Mouse (Mus musculus) thymus, adult 2 months (tissue): Measurements from ENCODE around the gene Dab2ip. TPM values are rescaled to one million over a fixed set of nuclear protein-coding genes. Genes with fewer than 3 reads are reported as not detected.
A peak's percentile ranks its signal among the peaks of the same experiment; 100 is the strongest.

Source experiments
- DNase-seq: peaks from one replicate; pipeline ENCODE4 v3.0.0; 2021
- H3K27ac ChIP-seq: fragments of 200-500 bp; 2 replicates; pipeline ENCODE4 v1.5.1; 2012; ENCODE audit warnings: low read length, control low read depth; ENCODE audit not compliant: control insufficient read depth, insufficient read depth
- H3K27me3 ChIP-seq: fragments of 200-500 bp; 2 replicates; pipeline ENCODE4 v1.6.1; 2012; ENCODE audit warnings: mild to moderate bottlenecking, low read length, moderate library complexity, mixed read lengths; ENCODE audit not compliant: control insufficient read depth, insufficient read depth
- H3K36me3 ChIP-seq: fragments of 200-500 bp; 2 replicates; pipeline ENCODE4 v1.6.1; 2012; ENCODE audit warnings: mild to moderate bottlenecking, low read length, moderate library complexity; ENCODE audit not compliant: control insufficient read depth, insufficient read depth
- H3K4me1 ChIP-seq: fragments of 200-500 bp; replicated peaks from 2 replicates; pipeline ENCODE4 v1.6.1; 2012; ENCODE audit warnings: low read length; ENCODE audit not compliant: control insufficient read depth, insufficient read depth
- H3K4me3 ChIP-seq: fragments of 200-500 bp; 2 replicates; pipeline ENCODE4 v1.5.1; 2012; ENCODE audit warnings: mild to moderate bottlenecking, low read length, control low read depth, moderate library complexity; ENCODE audit not compliant: control insufficient read depth, insufficient read depth
- CTCF ChIP-seq: fragments of 200-500 bp; IDR thresholded peaks from 2 replicates; pipeline ENCODE4 v1.5.1; 2012; ENCODE audit warnings: mild to moderate bottlenecking, control low read depth, low read length, moderate library complexity, borderline replicate concordance; ENCODE audit not compliant: control insufficient read depth, poor library complexity, insufficient read depth; ENCODE audit errors: extremely low read depth
- POLR2A ChIP-seq: fragments of 200-500 bp; IDR thresholded peaks from 2 replicates; pipeline ENCODE4 v1.6.1; 2012; ENCODE audit warnings: mild to moderate bottlenecking, low read length, control low read depth, moderate library complexity; ENCODE audit not compliant: control insufficient read depth, poor library complexity, insufficient read depth; ENCODE audit errors: extremely low read depth
- WGBS: fragments of 180-500 bp; shearing (Covaris S2); methylation state at CpG from one replicate; pipeline ENCODE4 v1.1.7; 2018; 5-methylcytosine and 5-hydroxymethylcytosine counted together
- polyA plus RNA-seq: library from polyadenylated mRNA; depleted of rRNA; stranded (reverse); fragments of >200 nt; gene quantifications from 2 replicates; pipeline ENCODE4 v1.2.3, GENCODE M21; 2012

Gene Dab2ip
- polyA plus RNA-seq, 1 experiment = 36.2 TPM

DNA sequence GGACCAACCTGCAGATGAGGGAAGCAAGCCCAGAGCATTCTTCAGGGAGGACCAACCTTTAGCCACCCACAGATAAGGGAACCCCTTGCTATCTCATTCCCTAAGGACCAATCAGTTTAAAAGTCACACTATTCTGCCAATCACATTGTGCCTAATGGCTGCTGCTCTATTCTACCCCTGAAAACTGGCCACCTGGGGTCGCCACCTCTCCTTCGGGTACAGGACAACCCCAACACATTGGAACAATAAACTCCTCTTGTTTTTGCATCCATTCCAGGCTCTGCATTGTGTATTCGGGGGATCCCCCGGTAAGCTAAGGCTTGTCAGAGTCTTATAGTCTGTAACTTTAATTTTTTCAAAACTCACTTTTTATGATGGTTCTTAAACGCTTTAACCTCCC lies 203.4 kb downstream of the Dab2ip start:
- no peaks in the 10 kb centered on the region for H3K36me3 ChIP-seq

DNA sequence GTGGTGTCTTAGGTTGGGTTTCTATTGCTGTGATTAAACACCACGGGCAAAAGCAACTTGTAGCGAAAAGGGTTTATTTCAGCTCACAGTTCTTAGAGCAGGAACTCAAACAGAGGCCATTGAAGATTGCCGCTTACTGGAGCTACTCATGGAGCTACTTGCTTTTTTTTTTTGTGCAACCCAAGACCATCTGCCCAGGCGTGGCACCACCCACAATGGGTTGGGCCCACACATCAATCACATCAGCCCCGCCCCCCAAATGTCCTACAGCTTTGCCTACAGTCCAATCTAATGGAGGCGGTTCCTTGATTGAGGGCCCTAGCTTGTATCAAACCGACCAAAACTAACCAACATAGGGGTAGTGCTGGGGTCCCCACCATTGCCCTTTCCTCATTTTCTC lies 205.8 kb downstream of the Dab2ip start:
- Histone ChIP-seq H3K4me3 (no peak overlapping the region), H3K27ac (no peak overlapping the region), H3K4me1 (peaks cover 14% of the 10 kb centered on the region), H3K36me3 (no peaks in the 10 kb centered on the region), H3K27me3 (no peaks in the 10 kb centered on the region)
- no peak for DNase-seq
- no peak for TF ChIP-seq CTCF
- WGBS = 98% methylated on average over 7 of the region's 7 CpGs

More for the DNA sequence above, 203.4 kb downstream of the Dab2ip start:
- Histone ChIP-seq H3K4me3 (no peak overlapping the region), H3K27me3 (no peaks in the 10 kb centered on the region), H3K27ac (no peak overlapping the region), H3K4me1 (peaks cover 8% of the 10 kb centered on the region)
- DNase-seq = peak; percentile 23
- WGBS = 94% methylated on average over 5 of the region's 5 CpGs
- TF ChIP-seq POLR2A = no peak
- TF ChIP-seq CTCF = no peak

DNA sequence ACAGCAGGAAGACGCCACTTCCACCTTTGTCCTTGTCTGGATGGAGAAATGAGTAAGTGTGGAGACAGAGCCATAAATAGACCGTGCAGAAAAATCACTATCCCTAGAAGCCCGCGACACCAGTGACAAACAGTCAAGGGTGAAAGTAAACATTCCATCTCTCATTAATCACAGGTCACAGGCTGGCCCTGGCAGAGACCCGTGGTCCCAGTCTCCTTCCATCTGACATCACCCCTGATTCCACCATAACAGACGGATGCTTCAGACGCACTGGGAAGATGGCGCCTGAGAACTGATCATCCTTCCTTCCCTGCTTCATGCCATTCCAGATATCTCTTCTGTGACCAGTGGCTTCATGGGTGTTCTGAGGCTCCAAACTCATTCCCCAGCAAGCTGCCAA lies 206.3 kb downstream of the Dab2ip start:
- H3K4me1 ChIP-seq = peaks cover 19% of the 10 kb centered on the region
- WGBS = 89% methylated on average over 8 of the region's 8 CpGs
- TF ChIP-seq POLR2A (no peak), CTCF (no peak)
- DNase-seq = no peak
- no peaks in the 10 kb centered on the region for H3K36me3 ChIP-seq
- H3K27me3 ChIP-seq = no peaks in the 10 kb centered on the region
- H3K27ac ChIP-seq = no peak overlapping the region
- H3K4me3 ChIP-seq = no peak overlapping the region

DNA sequence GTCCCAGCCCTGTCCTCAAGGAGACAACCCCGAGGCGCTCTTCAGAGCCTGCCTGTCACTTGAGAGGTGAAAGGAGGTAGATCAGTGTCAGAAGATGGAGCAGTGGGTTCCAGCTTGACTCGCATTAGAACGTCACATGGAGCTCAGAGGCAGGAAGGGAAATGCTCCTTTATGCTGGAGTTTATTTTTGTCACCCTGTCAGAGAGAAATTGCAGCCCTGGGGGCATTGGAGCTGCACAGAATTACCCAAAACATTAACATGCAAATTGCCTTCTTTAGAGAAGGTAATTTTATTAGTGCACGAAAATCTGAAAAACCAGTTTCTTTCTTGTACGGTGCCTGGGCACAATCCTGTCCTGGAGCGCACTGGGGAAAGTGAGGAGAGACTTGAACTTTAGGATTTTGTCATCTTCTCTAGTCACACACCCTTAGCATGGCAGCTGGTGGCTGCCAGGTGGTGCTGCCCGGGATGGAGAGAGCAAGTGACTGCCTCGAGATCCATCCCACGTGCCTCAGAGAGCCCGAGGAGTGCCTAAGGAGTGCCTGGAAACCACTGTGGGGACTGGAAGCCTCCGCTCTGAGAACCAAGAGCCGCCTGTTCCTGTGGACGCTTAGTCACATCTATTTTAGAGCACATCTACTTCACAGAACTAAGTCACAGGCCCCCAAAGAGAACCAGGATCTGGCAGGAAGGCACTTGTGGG lies 209.9 kb downstream of the Dab2ip start:
- TF ChIP-seq CTCF (no peak), POLR2A (no peak)
- no peak overlapping the region for H3K27ac ChIP-seq

DNA sequence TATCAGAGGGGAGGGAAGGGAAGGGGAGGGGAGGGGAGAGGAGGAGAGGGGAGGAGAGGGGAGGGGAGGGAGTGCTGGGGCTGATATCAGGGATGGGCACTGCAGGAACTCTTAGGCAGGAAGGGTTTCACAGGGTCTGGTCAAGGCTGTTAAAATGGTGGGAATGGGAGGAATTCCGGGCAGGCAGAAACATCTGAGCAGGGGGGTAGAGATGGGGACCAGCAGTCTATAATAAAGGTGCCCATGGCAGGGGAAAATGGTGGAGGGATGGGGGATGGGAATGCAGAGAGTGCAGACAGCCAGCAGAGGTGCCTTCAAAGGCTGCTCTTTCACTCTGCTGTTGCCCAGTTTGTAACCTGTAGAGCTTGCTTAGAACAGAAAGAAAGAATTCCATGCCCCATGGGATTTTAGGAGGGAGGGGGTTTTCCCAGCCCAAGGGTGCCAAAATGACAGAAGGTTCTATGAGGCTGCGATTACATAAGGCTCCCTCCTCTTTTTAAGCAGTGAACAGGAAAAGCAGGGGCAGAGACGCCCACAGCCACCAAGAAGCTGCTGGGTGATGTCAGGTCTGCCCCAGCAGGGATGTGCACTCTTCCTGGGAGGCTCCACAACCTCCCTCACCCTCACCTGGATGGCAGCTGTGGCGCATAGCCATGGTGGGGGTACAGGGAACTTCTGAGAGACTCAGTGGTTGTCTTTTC lies 210.6 kb downstream of the Dab2ip start:
- TF ChIP-seq POLR2A = no peak
- no peak for TF ChIP-seq CTCF
- DNase-seq = no peak
- H3K27ac ChIP-seq = no peak overlapping the region
- 32% methylated on average over 4 of the region's 4 CpGs for WGBS
- H3K27me3 ChIP-seq = no peaks in the 10 kb centered on the region
- no peak overlapping the region for H3K4me3 ChIP-seq
- peaks cover 21% of the 10 kb centered on the region for H3K4me1 ChIP-seq
- no peaks in the 10 kb centered on the region for H3K36me3 ChIP-seq

More for the DNA sequence above, 209.9 kb downstream of the Dab2ip start:
- H3K4me1 ChIP-seq = peaks cover 21% of the 10 kb centered on the region
- no peak for DNase-seq
- 52% methylated on average over 14 of the region's 14 CpGs for WGBS
- H3K36me3 ChIP-seq = no peaks in the 10 kb centered on the region
- no peak overlapping the region for H3K4me3 ChIP-seq
- H3K27me3 ChIP-seq = no peaks in the 10 kb centered on the region

DNA sequence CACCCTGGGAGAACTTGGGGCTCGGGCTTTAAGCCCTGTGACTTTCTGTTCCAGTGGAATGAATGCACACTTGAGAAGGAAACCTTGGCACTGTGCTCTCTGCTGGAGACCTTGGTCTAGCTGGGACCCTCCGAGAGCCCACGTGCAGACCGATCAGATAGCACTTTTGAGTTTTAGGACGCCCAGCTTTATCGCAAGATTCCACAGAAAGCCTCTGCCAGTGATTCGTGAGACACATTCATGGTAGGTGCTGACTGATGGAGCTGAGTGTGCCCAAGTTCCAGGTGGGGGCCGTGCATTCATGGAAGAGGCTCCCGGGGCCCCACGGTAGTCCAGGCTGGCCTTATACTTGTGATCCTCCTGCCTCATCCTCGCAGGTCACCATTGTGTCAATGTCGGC lies 211.3 kb downstream of the Dab2ip start:
- no peaks in the 10 kb centered on the region for H3K36me3 ChIP-seq
- H3K27me3 ChIP-seq = no peaks in the 10 kb centered on the region
- DNase-seq = no peak
- H3K4me1 ChIP-seq = peaks cover 20% of the 10 kb centered on the region
- H3K4me3 ChIP-seq = no peak overlapping the region
- H3K27ac ChIP-seq = no peak overlapping the region
- WGBS = 96% methylated on average over 12 of the region's 12 CpGs
- TF ChIP-seq POLR2A (no peak), CTCF (no peak)

DNA sequence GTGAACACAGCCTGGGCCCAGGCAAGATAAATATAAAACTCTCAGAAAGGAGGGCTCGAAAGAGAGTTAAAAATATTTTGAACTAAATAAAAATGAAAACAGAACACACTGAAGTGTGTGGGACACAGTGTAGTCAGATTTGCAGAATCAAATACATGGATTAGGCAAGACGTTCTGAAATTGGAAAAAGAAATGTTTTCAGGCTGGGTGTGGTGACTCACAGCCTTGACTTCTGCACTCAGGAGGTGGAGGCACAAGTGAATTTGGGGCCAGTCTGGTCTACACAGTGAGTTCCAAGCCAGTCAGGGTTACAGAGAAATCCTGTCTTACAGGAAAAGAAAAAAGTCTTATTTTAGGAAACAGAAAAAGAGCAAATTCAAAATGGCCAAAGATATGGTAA lies 212.5 kb downstream of the Dab2ip start:
- Histone ChIP-seq H3K4me1 (peaks cover 14% of the 10 kb centered on the region), H3K4me3 (no peak overlapping the region), H3K36me3 (no peaks in the 10 kb centered on the region), H3K27ac (no peak overlapping the region), H3K27me3 (no peaks in the 10 kb centered on the region)
- no peak for DNase-seq
- TF ChIP-seq CTCF (no peak), POLR2A (no peak)
- 97% methylated on average over 2 of the region's 2 CpGs for WGBS
